Mouse (Mus musculus): ENCODE results near the gene Zswim1. TPM values are rescaled to one million over a fixed set of nuclear protein-coding genes. Genes with fewer than 3 reads are reported as not detected.
A peak's percentile ranks its signal among the peaks of the same experiment; 100 is the strongest.
"Not testable (repeated sequence)": the region's sequence is repeated elsewhere in the genome, so short reads cannot be mapped to it uniquely, and the experiment has no call there.

Gene Zswim1
- polyA plus RNA-seq, 1 experiment from 2014 or later = 21.4 TPM

DNA sequence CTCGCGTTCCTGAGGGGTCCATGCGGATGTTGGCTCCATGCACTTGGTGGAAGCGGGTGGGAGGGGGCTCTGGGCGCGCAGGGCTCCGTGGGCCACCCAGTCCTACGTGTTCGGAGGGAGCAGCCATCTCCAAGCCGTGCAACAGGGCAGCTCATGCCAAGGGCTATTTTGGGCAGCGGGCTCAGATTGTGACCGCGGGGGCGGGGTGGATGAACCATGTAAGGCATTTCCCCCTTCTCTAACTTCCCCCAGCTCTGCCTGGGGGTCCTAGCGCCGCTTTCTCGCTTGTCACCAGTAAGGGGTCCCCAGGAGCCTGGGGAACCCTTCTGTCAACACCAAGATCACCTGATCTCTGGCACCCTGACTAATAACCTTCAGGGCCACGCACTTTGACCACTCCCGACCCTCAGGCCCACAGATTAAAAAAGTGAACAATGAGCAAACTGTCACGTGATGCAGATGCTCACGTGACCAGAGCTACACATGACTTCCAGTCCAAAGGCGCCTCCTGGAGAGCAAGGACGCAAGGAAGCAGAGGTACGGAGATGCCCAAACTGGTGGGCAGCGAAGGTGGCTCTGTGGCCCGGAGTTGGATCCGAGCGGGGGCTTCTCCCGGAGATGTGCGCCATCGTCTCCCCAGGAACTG, 11.0 kb downstream of the Zswim1 start, which contains the start of gene Neurl2:
Gene Neurl2, minus strand, starts transcription at position 143 of the 646 bp plus-strand sequence.
- WGBS = under 1% methylated on average over 31 of the region's 31 CpGs
- Histone ChIP-seq H3K9ac (peak within 1 kb of the TSS; percentile 78), H3K36me3 (replicated peaks) (peaks cover 17% of the 10 kb centered on the region), H3K4me1 (peaks cover 26% of the 10 kb centered on the region), H3K27me3 (no peaks in the 10 kb centered on the region), H3K9me3 (no peaks in the 10 kb centered on the region), H3K4me2 (peak within 1 kb of the TSS; percentile 100), H3K27ac (peak within 1 kb of the TSS; percentile 65), H3K4me3 (replicated peaks) (peak within 1 kb of the TSS; percentile 77)
- ATAC-seq (ENCODE audit: low FRiP score) = peak; percentile 71

DNA sequence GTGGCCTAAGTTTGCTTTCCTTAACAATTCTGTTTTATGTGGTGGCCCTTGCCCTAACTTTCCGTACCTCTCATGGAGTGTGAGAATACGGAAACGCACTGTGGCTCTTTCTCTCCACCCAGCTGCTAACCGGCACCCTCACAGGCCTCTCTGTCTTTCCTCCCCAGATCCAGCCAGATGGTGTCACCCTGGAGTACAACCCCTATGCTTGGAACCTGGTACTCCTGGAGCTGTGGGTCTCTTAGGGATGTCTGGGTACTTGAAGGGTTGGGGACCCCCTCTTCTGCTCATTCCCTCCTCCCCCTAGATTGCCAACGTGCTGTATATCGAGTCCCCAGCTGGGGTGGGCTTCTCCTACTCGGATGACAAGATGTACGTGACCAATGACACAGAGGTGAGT, 12.0 kb downstream of the Zswim1 start:
- Histone ChIP-seq H3K9ac (peak overlapping the region; percentile 78), H3K36me3 (replicated peaks) (peaks cover 28% of the 10 kb centered on the region), H3K4me1 (peaks cover 26% of the 10 kb centered on the region), H3K4me2 (peak overlapping the region; percentile 100), H3K4me3 (replicated peaks) (peak overlapping the region; percentile 77), H3K27ac (no peak overlapping the region), H3K9me3 (no peaks in the 10 kb centered on the region), H3K27me3 (no peaks in the 10 kb centered on the region)
- 42% methylated on average over 8 of the region's 8 CpGs for WGBS
- ATAC-seq (ENCODE audit: low FRiP score) = no peak

DNA sequence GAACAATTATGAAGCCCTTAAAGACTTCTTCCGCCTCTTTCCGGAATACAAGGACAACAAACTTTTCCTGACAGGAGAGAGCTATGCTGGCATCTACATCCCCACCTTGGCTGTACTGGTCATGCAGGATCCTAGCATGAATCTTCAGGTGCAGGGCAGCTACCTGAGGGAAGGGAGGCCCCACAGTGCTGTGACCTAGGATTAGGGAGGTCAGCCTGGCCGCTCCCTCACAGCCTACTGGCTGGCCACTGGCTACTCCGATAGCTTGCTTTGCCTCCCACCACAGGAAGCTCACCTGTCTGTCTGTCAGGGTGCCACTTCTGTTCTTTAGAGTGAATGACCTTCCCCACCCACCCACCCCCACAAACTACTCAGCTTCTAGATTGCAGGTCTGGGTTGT, 12.7 kb downstream of the Zswim1 start:
- Histone ChIP-seq H3K36me3 (replicated peaks) (peaks cover 34% of the 10 kb centered on the region), H3K4me2 (peak overlapping the region; percentile 100; the same call in 1 of the 2 replicates), H3K9me3 (no peaks in the 10 kb centered on the region), H3K4me3 (replicated peaks) (no peak overlapping the region), H3K4me1 (peaks cover 26% of the 10 kb centered on the region), H3K9ac (no peak overlapping the region), H3K27me3 (no peaks in the 10 kb centered on the region), H3K27ac (no peak overlapping the region)
- WGBS = 94% methylated on average over 4 of the region's 4 CpGs
- ATAC-seq (ENCODE audit: low FRiP score) = no peak

DNA sequence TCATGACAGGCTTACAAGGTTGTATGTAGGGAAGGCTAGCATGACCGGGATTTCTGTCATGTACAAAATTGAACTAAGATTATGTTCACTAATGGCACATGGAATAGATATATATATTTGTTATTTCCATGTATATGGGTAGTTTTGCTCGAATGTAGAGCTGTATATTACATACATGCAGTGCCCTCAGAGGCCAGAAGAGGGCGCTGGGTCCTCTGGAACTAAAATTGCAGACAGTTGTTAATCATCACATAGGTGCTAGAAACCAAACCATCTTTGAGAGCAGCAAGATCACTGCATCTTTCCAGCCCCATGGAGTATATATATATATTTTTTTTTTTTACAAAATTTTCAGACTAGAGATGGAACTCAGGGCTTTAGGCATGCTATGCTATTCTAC, 23.3 kb downstream of the Zswim1 start:
- Histone ChIP-seq H3K27me3 (no peaks in the 10 kb centered on the region), H3K36me3 (replicated peaks) (0 out of 2 replicates have a peak, but pooled peaks cover 6% of the 10 kb centered on the region), H3K4me1 (no peaks in the 10 kb centered on the region), H3K9me3 (no peaks in the 10 kb centered on the region), H3K4me3 (replicated peaks) (no peak overlapping the region), H3K27ac (no peak overlapping the region), H3K4me2 (no peak overlapping the region), H3K9ac (no peak overlapping the region)
- 49% methylated on average over 3 of the region's 3 CpGs for WGBS
- no peak for ATAC-seq (ENCODE audit: low FRiP score)

DNA sequence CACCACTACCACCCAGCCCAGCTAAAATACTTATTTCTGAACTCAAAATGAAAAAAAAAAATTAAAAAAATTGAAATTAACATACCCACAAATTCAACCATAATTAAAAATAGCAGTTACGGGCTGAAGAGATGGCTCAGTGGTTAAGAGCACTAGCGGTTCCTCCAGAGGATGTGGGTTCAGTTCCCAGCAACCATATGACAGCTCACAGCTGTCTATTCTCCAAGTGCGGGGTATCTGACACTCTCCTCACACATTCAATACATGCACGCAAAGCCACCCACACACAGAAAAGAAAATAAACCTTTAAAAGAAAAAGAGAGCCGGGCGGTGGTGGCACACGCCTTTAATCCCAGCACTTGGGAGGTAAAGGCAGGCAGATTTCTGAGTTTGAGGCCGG, 27.6 kb downstream of the Zswim1 start:
- ATAC-seq (ENCODE audit: low FRiP score) = no peak
- Histone ChIP-seq H3K4me2 (no peak overlapping the region), H3K9ac (no peak overlapping the region), H3K27me3 (peaks cover 11% of the 10 kb centered on the region), H3K27ac (no peak overlapping the region), H3K4me1 (no peaks in the 10 kb centered on the region), H3K36me3 (replicated peaks) (0 out of 2 replicates have a peak, but pooled peaks cover 6% of the 10 kb centered on the region), H3K9me3 (no peaks in the 10 kb centered on the region), H3K4me3 (replicated peaks) (no peak overlapping the region)
- WGBS = 93% methylated on average over 8 of the region's 8 CpGs

DNA sequence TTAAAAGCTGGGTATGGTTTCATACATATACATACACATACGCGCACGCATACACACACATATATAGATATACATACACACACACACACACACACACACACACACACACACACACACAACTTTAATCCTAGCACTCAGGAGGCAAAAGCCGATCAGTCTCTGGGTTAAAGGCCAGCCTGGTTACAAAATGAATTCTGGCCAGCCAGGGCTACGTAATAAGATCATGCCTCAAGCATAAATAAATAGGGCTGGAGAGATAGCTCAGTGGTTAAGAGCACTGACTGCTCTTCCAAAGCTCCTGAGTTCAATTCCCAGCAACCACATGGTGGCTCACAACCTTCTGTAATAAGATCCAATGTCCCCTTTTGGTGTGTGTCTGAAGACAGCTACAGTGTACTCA, 33.1 kb downstream of the Zswim1 start:
- H3K27ac ChIP-seq; H3K9ac ChIP-seq; H3K36me3 ChIP-seq (replicated peaks); H3K4me3 ChIP-seq (replicated peaks); H3K9me3 ChIP-seq; ATAC-seq (ENCODE audit: low FRiP score): not testable (repeated sequence)
- 79% methylated on average over 5 of the region's 5 CpGs for WGBS
- Histone ChIP-seq H3K4me1 (peaks cover 29% of the 10 kb centered on the region), H3K27me3 (peaks cover 60% of the 10 kb centered on the region), H3K4me2 (0 out of 2 replicates have a peak overlapping the region, but pooled peaks have one; percentile 93)

DNA sequence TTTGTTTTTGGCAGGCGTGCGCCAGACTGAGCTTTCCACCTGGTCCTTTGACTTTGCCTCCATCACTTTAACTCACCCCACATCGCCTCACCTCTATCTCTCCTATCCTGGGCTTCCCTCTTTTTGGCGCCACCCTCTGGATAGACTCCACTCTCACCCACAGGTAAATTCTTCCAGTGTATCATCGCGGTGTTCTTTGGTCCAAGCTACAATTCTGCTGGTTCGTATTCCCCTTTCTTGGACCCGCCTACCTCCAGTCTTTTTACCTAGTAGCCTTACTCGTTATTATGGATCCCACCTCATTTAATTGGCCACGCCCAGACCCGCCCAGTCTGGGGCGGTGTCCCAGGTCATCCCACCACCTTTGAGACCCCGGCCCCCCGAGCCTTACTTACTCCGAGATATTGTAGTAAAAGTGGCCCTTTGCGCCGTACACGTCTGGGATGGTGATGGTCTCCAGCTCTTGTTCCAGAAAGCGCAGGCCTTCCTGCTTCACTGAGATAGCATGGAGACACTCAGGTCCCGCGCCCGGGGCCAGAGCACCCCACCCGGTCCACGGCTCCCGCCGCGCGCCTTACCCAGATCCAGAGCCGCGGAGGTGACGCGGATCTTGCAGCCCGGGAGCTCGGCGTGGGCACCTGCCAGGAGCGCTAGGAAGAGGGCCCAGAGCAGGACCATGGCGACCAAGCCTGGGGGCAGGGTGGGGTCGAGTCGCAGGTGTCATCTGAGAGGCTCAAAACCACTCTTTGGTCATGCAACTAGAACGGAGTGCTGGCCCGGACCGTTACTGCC, 34.0 kb downstream of the Zswim1 start:
- peak overlapping the region; percentile 51 for H3K4me3 ChIP-seq (replicated peaks)
- peak overlapping the region; percentile 93 for H3K4me2 ChIP-seq
- H3K9me3 ChIP-seq = no peaks in the 10 kb centered on the region
- no peaks in the 10 kb centered on the region for H3K36me3 ChIP-seq (replicated peaks)
- H3K4me1 ChIP-seq = peaks cover 29% of the 10 kb centered on the region
- H3K9ac ChIP-seq = peak overlapping the region; percentile 55
- no peak overlapping the region for H3K27ac ChIP-seq
- peaks cover 67% of the 10 kb centered on the region for H3K27me3 ChIP-seq
- ATAC-seq (ENCODE audit: low FRiP score) = peak; percentile 40; the same call in 1 of the 2 replicates
- WGBS = 1% methylated on average over 42 of the region's 42 CpGs

DNA sequence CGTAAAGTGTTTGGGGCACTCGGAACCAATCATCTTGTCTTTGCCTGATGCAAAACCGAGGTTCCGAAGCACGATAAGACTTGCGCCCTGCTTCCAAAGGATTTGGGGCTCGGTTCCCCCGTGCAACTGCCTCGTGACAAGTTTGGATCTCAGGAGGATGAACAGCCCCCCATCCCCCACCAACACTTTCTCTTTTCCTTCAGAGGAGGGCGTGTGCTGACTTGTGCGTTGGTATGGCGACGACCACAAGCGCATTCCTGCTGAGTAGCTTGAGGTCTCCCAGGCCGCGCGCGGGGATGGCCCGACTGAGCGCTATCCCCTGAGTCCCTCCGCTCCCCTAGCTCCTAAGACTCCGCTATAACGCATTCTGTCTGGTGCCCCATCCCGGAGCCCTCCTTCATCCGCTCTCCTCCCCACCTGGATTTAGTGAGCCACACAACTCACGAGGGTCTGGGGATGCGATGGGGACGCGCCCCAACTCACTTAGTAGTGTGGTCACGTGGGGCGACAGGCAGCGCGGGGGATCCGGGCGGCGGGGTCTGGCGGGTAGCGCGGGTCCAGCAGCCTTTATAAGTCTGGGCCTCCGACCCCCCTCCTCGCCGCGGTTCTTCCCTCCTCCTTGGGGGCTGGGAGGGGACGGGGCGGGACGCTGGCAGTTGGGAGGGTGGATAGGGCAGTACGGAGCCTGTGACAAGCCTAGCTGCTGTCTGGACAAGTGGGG, 34.8 kb downstream of the Zswim1 start, which contains the start of gene Pltp:
Gene Pltp, minus strand, starts transcription at position 611 of the 721 bp plus-strand sequence.
- Histone ChIP-seq H3K9ac (peak within 1 kb of the TSS; percentile 55), H3K27ac (peak within 1 kb of the TSS; percentile 46; the same call in 1 of the 2 replicates), H3K4me3 (replicated peaks) (peak within 1 kb of the TSS; percentile 51), H3K4me2 (peak within 1 kb of the TSS; percentile 93), H3K4me1 (peaks cover 31% of the 10 kb centered on the region), H3K9me3 (no peaks in the 10 kb centered on the region), H3K27me3 (peaks cover 70% of the 10 kb centered on the region), H3K36me3 (replicated peaks) (no peaks in the 10 kb centered on the region)
- ATAC-seq (ENCODE audit: low FRiP score) = peak; percentile 74
- WGBS = under 1% methylated on average over 47 of the region's 47 CpGs

DNA sequence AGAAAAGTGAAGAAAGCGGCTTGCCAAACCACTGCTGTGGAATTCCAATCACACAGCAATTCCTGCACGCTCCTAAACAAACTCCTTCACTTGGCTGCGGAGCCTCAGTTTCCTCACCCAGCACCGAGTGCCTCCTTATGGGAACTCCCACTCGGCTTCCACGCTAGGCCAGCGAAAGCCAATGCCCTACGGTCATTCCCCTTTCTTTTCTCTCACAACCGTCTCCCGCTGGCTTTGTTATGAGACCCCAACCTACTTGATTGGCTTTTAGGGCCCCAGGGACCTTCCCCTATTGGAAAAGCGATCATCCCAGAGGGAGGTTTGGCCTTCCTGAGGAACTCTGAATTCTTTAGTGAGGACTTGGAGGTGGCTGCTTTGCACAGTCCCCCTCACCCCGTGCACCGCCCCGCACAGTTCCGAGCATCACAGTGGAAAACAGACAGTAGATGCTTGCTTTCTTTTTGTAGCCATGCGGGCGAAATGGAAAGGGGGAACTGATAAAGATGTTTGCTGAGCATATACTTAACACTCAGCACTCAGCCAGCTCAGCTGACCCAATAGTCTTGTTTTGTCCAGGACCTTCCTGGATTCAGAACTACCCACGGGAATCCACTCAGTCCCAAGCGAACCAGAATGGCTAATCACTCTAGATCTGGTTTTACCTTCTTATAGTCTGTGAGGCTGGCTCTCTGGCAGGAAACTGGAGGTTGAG, 35.5 kb downstream of the Zswim1 start:
- peak overlapping the region; percentile 55 for H3K9ac ChIP-seq
- H3K27ac ChIP-seq = peak overlapping the region; percentile 46; the same call in 1 of the 2 replicates
- no peaks in the 10 kb centered on the region for H3K36me3 ChIP-seq (replicated peaks)
- no peaks in the 10 kb centered on the region for H3K9me3 ChIP-seq
- peak overlapping the region; percentile 51 for H3K4me3 ChIP-seq (replicated peaks)
- no peak; the same call in 1 of the 2 replicates for ATAC-seq (ENCODE audit: low FRiP score)
- H3K27me3 ChIP-seq = peaks cover 70% of the 10 kb centered on the region
- H3K4me1 ChIP-seq = peaks cover 32% of the 10 kb centered on the region
- peak overlapping the region; percentile 93 for H3K4me2 ChIP-seq
- WGBS = 2% methylated on average over 19 of the region's 19 CpGs

DNA sequence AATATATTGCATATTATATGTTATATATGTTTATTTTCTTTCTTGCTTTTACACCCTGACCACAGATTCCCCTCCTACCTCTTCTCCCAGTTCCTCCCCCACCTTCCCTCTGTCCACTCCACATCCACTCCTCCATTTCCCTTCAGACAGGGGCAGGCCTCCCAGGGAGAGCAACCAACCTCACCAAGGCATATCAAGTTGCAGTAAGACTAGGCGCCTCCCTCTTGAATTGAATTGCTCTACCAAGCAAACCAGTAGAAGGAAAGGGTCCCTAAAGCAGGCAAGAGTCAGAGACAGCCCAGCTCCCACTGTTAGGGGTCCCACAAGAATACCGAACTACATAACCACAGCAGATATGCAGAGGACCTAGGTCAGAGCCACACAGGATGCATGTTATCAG, 36.7 kb downstream of the Zswim1 start:
- ATAC-seq (ENCODE audit: low FRiP score) = no peak
- Histone ChIP-seq H3K4me2 (no peak overlapping the region), H3K4me1 (peaks cover 32% of the 10 kb centered on the region), H3K4me3 (replicated peaks) (no peak overlapping the region), H3K9me3 (no peaks in the 10 kb centered on the region), H3K9ac (no peak overlapping the region), H3K27me3 (peaks cover 68% of the 10 kb centered on the region), H3K27ac (no peak overlapping the region), H3K36me3 (replicated peaks) (no peaks in the 10 kb centered on the region)
- WGBS = 60% methylated on average over 2 of the region's 2 CpGs

DNA sequence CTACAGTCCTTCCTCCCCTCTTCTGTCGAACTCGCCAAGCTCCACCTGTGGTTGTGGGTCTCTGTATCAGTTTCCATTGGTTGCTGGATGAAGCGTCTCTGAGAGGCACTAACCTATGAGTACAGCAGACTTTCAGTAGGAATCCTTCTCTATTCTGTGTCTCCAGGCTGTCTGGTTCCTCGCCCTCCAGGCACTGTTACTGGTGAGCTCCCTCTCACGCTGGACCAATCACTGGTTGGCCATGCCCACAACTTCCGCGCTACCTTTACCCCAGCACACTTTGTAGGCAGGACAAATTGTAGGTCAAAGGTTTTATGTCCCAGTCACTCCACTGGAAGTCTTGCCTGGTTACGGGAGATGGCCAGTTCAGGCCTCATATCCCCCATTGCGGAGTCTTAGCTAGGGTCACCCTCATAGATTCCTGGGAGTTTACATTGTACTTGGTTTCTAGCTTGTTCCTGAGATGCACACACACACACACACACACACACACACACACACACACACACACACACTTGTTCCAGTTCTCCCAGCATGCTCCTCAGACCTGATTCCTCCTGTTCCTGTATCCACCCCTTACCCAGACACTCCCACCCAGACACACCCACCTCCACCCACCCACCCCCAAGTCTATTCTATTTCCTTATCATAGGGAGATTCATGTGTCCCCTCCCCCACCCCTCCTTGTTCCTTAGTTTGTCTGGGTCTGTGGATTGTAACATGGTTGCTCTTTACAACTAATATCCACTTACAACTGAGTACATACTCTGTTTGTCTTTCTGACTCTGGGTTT, 37.4 kb downstream of the Zswim1 start:
- Histone ChIP-seq H3K27me3 (peaks cover 62% of the 10 kb centered on the region), H3K36me3 (replicated peaks) (no peaks in the 10 kb centered on the region), H3K4me2 (no peak overlapping the region), H3K9me3 (no peaks in the 10 kb centered on the region), H3K9ac (no peak overlapping the region), H3K4me1 (peaks cover 32% of the 10 kb centered on the region), H3K4me3 (replicated peaks) (no peak overlapping the region), H3K27ac (no peak overlapping the region)
- whole genome bisulfite sequencing = 59% methylated on average over 9 of the region's 9 CpGs
- ATAC-seq (ENCODE audit: low FRiP score) = no peak

Measured in forebrain, embryonic 12.5 days (tissue).